Mouse (Mus musculus) forebrain, postnatal 0 days (tissue): Measurements from ENCODE around the gene Sec14l4. TPM values are rescaled to one million over a fixed set of nuclear protein-coding genes. Genes with fewer than 3 reads are reported as not detected.
A peak's percentile ranks its signal among the peaks of the same experiment; 100 is the strongest.

ENCODE experiments used
- ATAC-seq: fragments of 200-750 bp; cut with Nextera tagmentation; 2 replicates; pipeline ENCODE4 v1.8.0; 2017; ENCODE audit warnings: mild to moderate bottlenecking, moderate library complexity
- DNase-seq: peaks from one replicate; pipeline ENCODE4 v3.0.0-alpha.2; 2015
- H3K27ac ChIP-seq: fragments of 300-500 bp; sonication (generic); 2 replicates; pipeline ENCODE4 v1.5.1; 2014; ENCODE audit warnings: low read depth, mild to moderate bottlenecking, antibody characterized with exemption, low read length, moderate library complexity, mixed read lengths
- H3K27me3 ChIP-seq: fragments of 300-500 bp; sonication (generic); 2 replicates; pipeline ENCODE4 v1.6.1; 2014; ENCODE audit warnings: mild to moderate bottlenecking, low read length, mixed read lengths; ENCODE audit not compliant: insufficient read depth
- H3K36me3 ChIP-seq: fragments of 300-500 bp; sonication (generic); 2 replicates; pipeline ENCODE4 v1.6.1; 2014; ENCODE audit warnings: mild to moderate bottlenecking, moderate library complexity; ENCODE audit not compliant: insufficient read depth
- H3K4me1 ChIP-seq: fragments of 300-500 bp; sonication (generic); 2 replicates; pipeline ENCODE4 v1.6.1; 2014; ENCODE audit warnings: antibody characterized with exemption; ENCODE audit not compliant: insufficient read depth
- H3K4me2 ChIP-seq: fragments of 300-500 bp; sonication (generic); 2 replicates; pipeline ENCODE4 v1.6.1; 2014; ENCODE audit warnings: low read depth, mild to moderate bottlenecking, moderate library complexity
- H3K4me3 ChIP-seq: fragments of 300-500 bp; sonication (generic); 2 replicates; pipeline ENCODE4 v1.5.1; 2014; ENCODE audit warnings: low read depth, low read length, mixed read lengths
- H3K9ac ChIP-seq: fragments of 300-500 bp; sonication (generic); 2 replicates; pipeline ENCODE4 v1.6.1; 2014; ENCODE audit warnings: mild to moderate bottlenecking
- H3K9me3 ChIP-seq: fragments of 300-500 bp; sonication (generic); 2 replicates; pipeline ENCODE4 v1.6.1; 2016; ENCODE audit warnings: low read length
- CTCF ChIP-seq: sonication (generic); IDR thresholded peaks from 2 replicates; pipeline ENCODE4 v1.5.1; 2016; ENCODE audit warnings: antibody characterized with exemption, control low read depth, low read depth
- WGBS: fragments of 180-500 bp; shearing (Covaris S2); extraction: QIAGEN DNeasy Blood & Tissue Kit; methylation state at CpG from one replicate; pipeline ENCODE4 v1.1.7; 2014; 5-methylcytosine and 5-hydroxymethylcytosine counted together
- polyA plus RNA-seq: library from polyadenylated mRNA; unstranded; fragments of >200 nt; fragmentation: Nextera tagmentation; extraction: Ambion mirVana; gene quantifications from 2 replicates; pipeline ENCODE4 v1.2.1, GENCODE M21; 2015
- total RNA-seq: library from RNA; depleted of rRNA; stranded (reverse); fragments of >200 nt; gene quantifications from 2 replicates; pipeline ENCODE4 v1.2.3, GENCODE M21; 2014

Sec14l4 gene
- total and polyA plus RNA-seq, 2 experiments from 2014 or later, result not detected

- H3K4me2 ChIP-seq, result no peak overlapping the region
- ATAC-seq (no peak), DNase-seq (peak; percentile 76)
- H3K9ac ChIP-seq, result no peak overlapping the region
- WGBS, result 17% methylated on average over 5 of the region's 5 CpGs
- peak; percentile 84 for TF ChIP-seq CTCF
- no peak overlapping the region for H3K4me3 ChIP-seq
- H3K9me3 ChIP-seq, result no peaks in the 10 kb centered on the region
- no peaks in the 10 kb centered on the region for H3K4me1 ChIP-seq
- no peaks in the 10 kb centered on the region for H3K36me3 ChIP-seq
- H3K27me3 ChIP-seq, result no peaks in the 10 kb centered on the region
- no peak overlapping the region for H3K27ac ChIP-seq
These were observed 22.3 kb downstream of the Sec14l4 start for GRCm38 (mm10) chr11:4053586-4053985.

GRCm38 (mm10) chr11:4060866-4061575, 29.8 kb downstream of the Sec14l4 start:
- H3K4me2 ChIP-seq, result no peak overlapping the region
- no peak overlapping the region for H3K9ac ChIP-seq
- WGBS, result 76% methylated on average over 5 of the region's 5 CpGs
- no peaks in the 10 kb centered on the region for H3K36me3 ChIP-seq
- H3K9me3 ChIP-seq, result no peaks in the 10 kb centered on the region
- H3K4me3 ChIP-seq, result no peak overlapping the region
- ATAC-seq, result no peak
- no peak overlapping the region for H3K27ac ChIP-seq
- no peaks in the 10 kb centered on the region for H3K27me3 ChIP-seq
- no peaks in the 10 kb centered on the region for H3K4me1 ChIP-seq
- no peak for TF ChIP-seq CTCF
- no peak for DNase-seq

GRCm38 (mm10) chr11:4062523-4062922, 31.3 kb downstream of the Sec14l4 start:
- Histone ChIP-seq H3K9me3 (no peaks in the 10 kb centered on the region), H3K36me3 (no peaks in the 10 kb centered on the region), H3K4me1 (no peaks in the 10 kb centered on the region), H3K4me3 (no peak overlapping the region), H3K27me3 (no peaks in the 10 kb centered on the region), H3K9ac (no peak overlapping the region), H3K4me2 (no peak overlapping the region), H3K27ac (no peak overlapping the region)
- WGBS, result 87% methylated on average over 4 of the region's 4 CpGs
- DNase-seq, result no peak
- no peak for ATAC-seq
- no peak for TF ChIP-seq CTCF

- Histone ChIP-seq H3K4me3 (no peak overlapping the region), H3K4me2 (no peak overlapping the region), H3K9ac (no peak overlapping the region), H3K27ac (no peak overlapping the region), H3K4me1 (no peaks in the 10 kb centered on the region), H3K27me3 (no peaks in the 10 kb centered on the region), H3K9me3 (no peaks in the 10 kb centered on the region), H3K36me3 (no peaks in the 10 kb centered on the region)
- TF ChIP-seq CTCF, result no peak
- 23% methylated on average over 6 of the region's 6 CpGs for WGBS
- DNase-seq, result no peak
- no peak for ATAC-seq
These were observed 31.7 kb downstream of the Sec14l4 start for GRCm38 (mm10) chr11:4062981-4063380.

- H3K4me3 ChIP-seq, result no peak within 1 kb of the TSS
- WGBS, result 71% methylated on average over 5 of the region's 5 CpGs
- no peak for TF ChIP-seq CTCF
- DNase-seq (no peak), ATAC-seq (no peak)
- H3K4me1 ChIP-seq, result no peaks in the 10 kb centered on the region
- H3K36me3 ChIP-seq, result no peaks in the 10 kb centered on the region
- no peaks in the 10 kb centered on the region for H3K27me3 ChIP-seq
- no peak within 1 kb of the TSS for H3K27ac ChIP-seq
- no peak within 1 kb of the TSS for H3K9ac ChIP-seq
- H3K4me2 ChIP-seq, result no peak within 1 kb of the TSS
- no peaks in the 10 kb centered on the region for H3K9me3 ChIP-seq
These were observed 33.4 kb downstream of the Sec14l4 start, which contains the start of gene Sec14l3 for GRCm38 (mm10) chr11:4064627-4065122. TSS of gene Sec14l3 (plus strand) at chr11:4064841.

- TF ChIP-seq CTCF, result no peak
- no peaks in the 10 kb centered on the region for H3K4me1 ChIP-seq
- H3K9me3 ChIP-seq, result no peaks in the 10 kb centered on the region
- WGBS, result 59% methylated on average over 1 of the region's 1 CpGs
- H3K9ac ChIP-seq, result no peak overlapping the region
- DNase-seq (peak; percentile 74), ATAC-seq (peak; percentile 98)
- H3K27ac ChIP-seq, result peak overlapping the region; percentile 47
- H3K4me3 ChIP-seq, result no peak overlapping the region
- no peaks in the 10 kb centered on the region for H3K36me3 ChIP-seq
- no peak overlapping the region for H3K4me2 ChIP-seq
- no peaks in the 10 kb centered on the region for H3K27me3 ChIP-seq
These were observed 38.4 kb downstream of the Sec14l4 start for GRCm38 (mm10) chr11:4069664-4070063.

- no peak for ATAC-seq
- 18% methylated on average over 8 of the region's 8 CpGs for WGBS
These were observed 45.4 kb downstream of the Sec14l4 start for GRCm38 (mm10) chr11:4076633-4077032.

More at GRCm38 (mm10) chr11:4076633-4077032, 45.4 kb downstream of the Sec14l4 start:
- Histone ChIP-seq H3K9me3 (no peaks in the 10 kb centered on the region), H3K4me2 (no peak overlapping the region), H3K4me3 (no peak overlapping the region), H3K27ac (no peak overlapping the region), H3K36me3 (no peaks in the 10 kb centered on the region), H3K27me3 (no peaks in the 10 kb centered on the region), H3K4me1 (no peaks in the 10 kb centered on the region), H3K9ac (no peak overlapping the region)
- no peak for TF ChIP-seq CTCF
- DNase-seq, result no peak
